Mouse (Mus musculus) embryonic fibroblast, embryonic 13.5 days (primary cell): Measurements from ENCODE around the gene Rad51b.

ENCODE experiments used
- CTCF ChIP-seq: IDR thresholded peaks from 2 replicates; pipeline ENCODE4 v1.5.1; 2011; ENCODE audit warnings: mild to moderate bottlenecking, control low read depth, low read length, moderate library complexity, borderline replicate concordance; ENCODE audit not compliant: insufficient read depth
- POLR2A ChIP-seq: IDR thresholded peaks from 2 replicates; pipeline ENCODE4 v1.6.1; 2011; ENCODE audit warnings: low read depth, mild to moderate bottlenecking, control low read depth, low read length, moderate library complexity

DNA sequence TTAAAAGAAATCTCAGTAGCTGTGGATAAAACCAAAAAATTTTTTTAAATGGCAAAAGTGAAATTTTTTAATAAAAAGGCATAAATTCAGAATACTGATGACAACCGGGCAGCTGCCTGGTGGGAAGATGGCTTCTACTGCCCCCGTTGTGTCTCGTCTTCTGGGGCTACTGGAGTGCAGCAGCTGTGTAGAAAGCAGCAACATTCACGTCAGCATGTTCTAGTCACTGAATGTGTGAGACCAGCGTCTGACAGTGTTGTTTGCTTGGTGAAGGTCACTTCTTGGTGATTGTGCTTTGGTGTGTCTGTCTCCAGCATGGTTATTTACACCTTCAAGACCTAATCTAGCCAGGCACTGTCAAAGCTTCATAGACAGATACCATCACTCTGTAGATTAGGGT lies 56.3 kb downstream of the Rad51b start:
- TF ChIP-seq CTCF = no peak
- TF ChIP-seq POLR2A = no peak
